Mouse (Mus musculus): ENCODE data around the gene Prrt4.
A peak's percentile ranks its signal among the peaks of the same experiment; 100 is the strongest.

The Prrt4 gene

GRCm38 (mm10) chr6:29147407-29148010 is 31.9 kb downstream of the Prrt4 start:
- no peak for DNase-seq

DNA sequence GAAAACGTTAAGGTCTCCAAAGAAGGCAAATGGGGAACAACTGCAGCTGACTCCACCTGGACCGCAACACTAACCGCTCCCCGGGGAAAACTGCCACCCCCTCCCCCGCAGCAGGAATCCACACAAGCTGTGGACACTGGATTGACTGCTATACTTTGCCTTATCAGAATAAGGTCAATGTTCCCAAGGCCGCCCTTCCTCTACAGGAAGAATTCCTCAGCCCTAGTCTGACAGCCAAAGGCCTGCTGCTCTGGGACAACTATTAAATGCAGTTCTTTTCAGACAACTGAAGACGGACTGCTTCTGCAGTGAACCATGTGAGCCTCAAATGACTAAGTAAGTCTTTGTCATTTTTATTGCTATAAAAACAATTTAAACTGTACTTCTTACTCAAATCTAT is 32.7 kb downstream of the Prrt4 start:
- peak; percentile 32 for DNase-seq

DNA sequence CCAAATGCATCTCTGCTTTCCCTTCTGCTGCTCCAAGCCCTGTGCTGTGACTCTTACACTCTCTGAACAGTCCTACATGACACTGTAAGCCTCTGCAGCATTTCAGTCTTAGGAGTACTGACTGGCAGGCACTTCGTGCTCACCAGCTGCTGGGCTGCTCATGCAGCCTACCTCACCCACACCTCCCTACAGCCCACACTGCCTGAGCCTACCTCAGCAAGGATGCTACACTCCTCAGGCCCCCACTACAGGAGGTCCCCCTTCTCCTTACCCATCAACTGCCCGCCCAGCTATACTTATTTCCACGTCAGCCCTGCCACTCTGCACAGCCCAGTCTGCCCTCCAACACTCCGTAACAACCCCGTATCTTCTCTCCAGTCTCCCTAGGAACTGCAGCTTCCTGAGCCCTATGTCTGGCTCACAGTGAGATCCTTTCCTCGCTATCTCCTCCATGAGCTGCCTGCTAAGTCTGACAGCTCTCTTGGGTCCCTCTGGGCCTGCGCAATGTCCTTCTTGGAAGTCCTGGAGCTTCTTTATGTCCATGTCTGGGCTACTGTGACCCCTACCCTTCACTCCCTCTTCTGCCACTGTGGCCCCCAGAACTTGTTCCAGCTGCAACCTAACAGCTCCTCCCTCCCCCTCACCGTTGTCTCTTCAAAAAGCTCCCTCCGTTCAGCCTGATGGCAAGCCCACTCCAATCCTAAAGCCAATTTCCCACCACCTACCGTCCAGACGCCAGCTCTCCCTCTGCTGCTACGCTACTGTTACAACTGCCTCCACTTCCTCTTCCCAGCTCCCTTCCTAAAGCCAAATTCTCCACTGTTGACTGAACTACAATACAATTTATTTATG is 33.7 kb downstream of the Prrt4 start:
- no peak for DNase-seq

GRCm38 (mm10) chr6:29144971-29145370 is 34.4 kb downstream of the Prrt4 start:
- no peak for DNase-seq

GRCm38 (mm10) chr6:29143608-29144007 is 35.8 kb downstream of the Prrt4 start:
- peak; percentile 42 for DNase-seq

DNA sequence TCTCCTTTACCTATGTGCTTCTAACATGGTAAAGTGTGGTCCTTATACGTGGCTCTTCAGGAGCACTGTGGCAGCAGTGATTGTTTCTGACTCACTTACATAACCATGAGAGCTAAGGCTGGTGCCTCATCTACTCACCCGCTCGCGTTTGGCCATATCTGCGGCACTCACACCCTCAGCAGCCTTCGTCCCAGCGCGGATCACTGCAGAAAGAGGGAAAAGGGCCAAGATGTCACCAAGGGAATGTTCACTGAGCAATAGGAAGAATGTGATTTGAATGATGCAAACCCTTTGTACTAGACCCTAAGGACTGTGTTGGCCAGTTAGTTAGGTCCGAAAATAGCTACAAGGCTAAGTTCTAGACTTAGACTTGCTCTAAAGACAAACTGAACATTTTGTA is 41.9 kb downstream of the Prrt4 start:
- DNase-seq, result no peak

- DNase-seq, result no peak
Measured at GRCm38 (mm10) chr6:29133100-29133499, 46.3 kb downstream of the Prrt4 start.

GRCm38 (mm10) chr6:29126878-29127426 is 52.4 kb downstream of the Prrt4 start:
- no peak for DNase-seq

- no peak for DNase-seq
Measured at GRCm38 (mm10) chr6:29119990-29120389, 59.4 kb downstream of the Prrt4 start.

Measured in kidney, postnatal 14 days (tissue).